Mouse (Mus musculus): ENCODE measurements at regions not wholly inside any gene's neighbourhood (a gene's known extent, or its start where the extent isn't known, plus 50 kb on each side); places are given as distances from the start of the nearest gene placed in this dataset.

- Histone ChIP-seq H3K4me2 (ENCODE audit: low read length) (no peak overlapping the region), H3K27me3 (replicated peaks; ENCODE audit: control insufficient read depth, insufficient read depth, low read length) (no peaks in the 10 kb centered on the region), H3K27ac (ENCODE audit: low read length) (no peak overlapping the region), H3K9ac (replicated peaks; ENCODE audit: low read depth, low read length) (no peak overlapping the region), H3K9me3 (ENCODE audit: control insufficient read depth, low read length) (peaks cover 4% of the 10 kb centered on the region; the same call in 1 of the 2 replicates), H3K4me1 (replicated peaks; ENCODE audit: control insufficient read depth, insufficient read depth, low read length) (peaks cover 8% of the 10 kb centered on the region), H3K4me3 (replicated peaks; ENCODE audit: low read length) (no peak overlapping the region), H3K36me3 (ENCODE audit: control insufficient read depth, insufficient read depth) (no peaks in the 10 kb centered on the region)
- ATAC-seq = no peak
- WGBS = 46% methylated on average over 2 of the region's 2 CpGs
Measured at GRCm38 (mm10) chr11:50547776-50548175, 54.1 kb upstream of the Adamts2 start.

- peak overlapping the region; percentile 68 for H3K27ac ChIP-seq (ENCODE audit: low read length)
- ATAC-seq = peak; percentile 65
- no peak overlapping the region for H3K9ac ChIP-seq (replicated peaks; ENCODE audit: low read depth, low read length)
Measured at GRCm38 (mm10) chr11:50546456-50547144, 55.3 kb upstream of the Adamts2 start.

DNA sequence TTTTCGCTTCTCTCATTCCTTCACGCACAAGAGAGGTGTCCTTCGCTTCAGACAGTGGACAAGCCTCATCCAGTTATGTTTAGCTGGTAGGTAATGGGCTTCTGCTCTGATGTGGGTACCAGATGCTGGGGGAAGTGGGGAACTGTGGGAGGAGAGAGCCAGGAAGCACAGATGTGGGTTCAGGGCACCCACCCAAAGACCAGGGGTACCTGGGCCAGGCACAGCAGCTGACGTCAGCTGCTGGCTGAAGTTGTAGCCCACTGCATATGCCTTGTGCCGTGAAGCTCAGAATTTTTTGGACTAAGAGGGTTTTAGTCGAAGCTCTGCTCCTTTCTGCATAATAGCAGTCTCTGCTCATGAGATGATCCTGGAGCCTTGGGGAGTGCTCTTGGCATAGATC, 56.5 kb upstream of the Adamts2 start:
- H3K36me3 ChIP-seq (ENCODE audit: control insufficient read depth, insufficient read depth) = no peaks in the 10 kb centered on the region
- H3K4me2 ChIP-seq (ENCODE audit: low read length) = no peak overlapping the region
- 77% methylated on average over 6 of the region's 6 CpGs for WGBS
- no peak for ATAC-seq
- no peaks in the 10 kb centered on the region for H3K9me3 ChIP-seq (ENCODE audit: control insufficient read depth, low read length)
- H3K4me1 ChIP-seq (replicated peaks; ENCODE audit: control insufficient read depth, insufficient read depth, low read length) = peaks cover 8% of the 10 kb centered on the region
- H3K9ac ChIP-seq (replicated peaks; ENCODE audit: low read depth, low read length) = no peak overlapping the region
- H3K4me3 ChIP-seq (replicated peaks; ENCODE audit: low read length) = no peak overlapping the region
- no peaks in the 10 kb centered on the region for H3K27me3 ChIP-seq (replicated peaks; ENCODE audit: control insufficient read depth, insufficient read depth, low read length)
- H3K27ac ChIP-seq (ENCODE audit: low read length) = no peak overlapping the region

More at GRCm38 (mm10) chr11:50546456-50547144, 55.3 kb upstream of the Adamts2 start:
- WGBS = 59% methylated on average over 11 of the region's 11 CpGs
- no peak overlapping the region for H3K4me3 ChIP-seq (replicated peaks; ENCODE audit: low read length)
- H3K4me2 ChIP-seq (ENCODE audit: low read length) = no peak overlapping the region
- no peaks in the 10 kb centered on the region for H3K9me3 ChIP-seq (ENCODE audit: control insufficient read depth, low read length)
- no peaks in the 10 kb centered on the region for H3K36me3 ChIP-seq (ENCODE audit: control insufficient read depth, insufficient read depth)
- H3K4me1 ChIP-seq (replicated peaks; ENCODE audit: control insufficient read depth, insufficient read depth, low read length) = peaks cover 8% of the 10 kb centered on the region
- no peaks in the 10 kb centered on the region for H3K27me3 ChIP-seq (replicated peaks; ENCODE audit: control insufficient read depth, insufficient read depth, low read length)

- Histone ChIP-seq H3K4me2 (ENCODE audit: low read length) (no peak overlapping the region), H3K9me3 (ENCODE audit: control insufficient read depth, low read length) (no peaks in the 10 kb centered on the region; the same call in 1 of the 2 replicates), H3K27me3 (replicated peaks; ENCODE audit: control insufficient read depth, insufficient read depth, low read length) (no peaks in the 10 kb centered on the region), H3K4me3 (replicated peaks; ENCODE audit: low read length) (no peak overlapping the region), H3K27ac (ENCODE audit: low read length) (no peak overlapping the region), H3K4me1 (replicated peaks; ENCODE audit: control insufficient read depth, insufficient read depth, low read length) (no peaks in the 10 kb centered on the region), H3K9ac (replicated peaks; ENCODE audit: low read depth, low read length) (no peak overlapping the region), H3K36me3 (ENCODE audit: control insufficient read depth, insufficient read depth) (no peaks in the 10 kb centered on the region)
- 65% methylated on average over 11 of the region's 11 CpGs for WGBS
- ATAC-seq = no peak
Measured at GRCm38 (mm10) chr11:50540136-50540535, 61.7 kb upstream of the Adamts2 start.

DNA sequence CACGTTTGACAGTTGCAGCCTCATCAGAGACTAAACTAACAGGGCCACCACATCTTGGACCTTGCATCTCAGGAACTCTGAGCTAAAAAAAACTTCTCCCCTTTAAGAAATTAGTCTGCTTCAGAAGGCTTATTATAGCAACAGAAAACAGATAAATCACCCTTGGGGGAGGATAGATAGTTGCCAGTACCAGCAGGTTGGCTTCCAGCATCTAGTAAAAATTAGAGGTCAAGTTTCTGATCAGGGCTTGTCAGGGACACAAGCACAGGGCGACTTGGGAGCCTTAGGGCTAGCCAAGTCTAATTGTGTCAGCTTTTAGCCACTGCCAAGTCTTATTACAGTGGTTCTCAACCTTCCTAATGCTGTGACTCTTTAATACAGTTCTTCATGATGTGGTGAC, 67.6 kb upstream of the Adamts2 start:
- Histone ChIP-seq H3K27ac (ENCODE audit: low read length) (no peak overlapping the region), H3K27me3 (replicated peaks; ENCODE audit: control insufficient read depth, insufficient read depth, low read length) (no peaks in the 10 kb centered on the region), H3K36me3 (ENCODE audit: control insufficient read depth, insufficient read depth) (no peaks in the 10 kb centered on the region), H3K9ac (replicated peaks; ENCODE audit: low read depth, low read length) (no peak overlapping the region), H3K4me3 (replicated peaks; ENCODE audit: low read length) (no peak overlapping the region), H3K4me1 (replicated peaks; ENCODE audit: control insufficient read depth, insufficient read depth, low read length) (no peaks in the 10 kb centered on the region), H3K9me3 (ENCODE audit: control insufficient read depth, low read length) (no peaks in the 10 kb centered on the region; the same call in 1 of the 2 replicates), H3K4me2 (ENCODE audit: low read length) (no peak overlapping the region)
- WGBS = 48% methylated on average over 2 of the region's 2 CpGs
- no peak for ATAC-seq

DNA sequence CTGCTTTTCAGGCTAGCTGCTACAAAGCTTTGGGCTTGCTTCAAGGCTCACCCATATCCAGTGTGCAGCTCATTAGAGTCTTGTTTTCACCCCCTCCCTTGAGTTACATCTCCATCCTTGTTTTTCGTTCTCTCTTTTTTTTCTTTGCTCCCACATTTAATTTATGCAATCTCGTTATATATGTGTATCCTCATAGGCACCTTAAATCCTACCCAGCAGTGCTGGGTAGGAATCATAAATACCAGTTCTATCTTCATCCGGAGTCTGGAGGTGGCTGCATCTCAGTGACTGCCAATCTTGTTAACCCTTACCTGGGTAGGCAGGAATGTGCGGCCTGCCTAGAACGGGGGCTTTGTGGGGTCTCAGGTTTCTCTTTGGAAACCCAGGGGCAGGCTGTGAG, 74.0 kb upstream of the Adamts2 start:
- WGBS = 52% methylated on average over 5 of the region's 5 CpGs
- Histone ChIP-seq H3K4me1 (replicated peaks; ENCODE audit: control insufficient read depth, insufficient read depth, low read length) (no peaks in the 10 kb centered on the region), H3K4me2 (ENCODE audit: low read length) (no peak overlapping the region), H3K4me3 (replicated peaks; ENCODE audit: low read length) (no peak overlapping the region), H3K9me3 (ENCODE audit: control insufficient read depth, low read length) (no peaks in the 10 kb centered on the region), H3K36me3 (ENCODE audit: control insufficient read depth, insufficient read depth) (no peaks in the 10 kb centered on the region), H3K27me3 (replicated peaks; ENCODE audit: control insufficient read depth, insufficient read depth, low read length) (no peaks in the 10 kb centered on the region), H3K9ac (replicated peaks; ENCODE audit: low read depth, low read length) (no peak overlapping the region), H3K27ac (ENCODE audit: low read length) (no peak overlapping the region)
- ATAC-seq = no peak

DNA sequence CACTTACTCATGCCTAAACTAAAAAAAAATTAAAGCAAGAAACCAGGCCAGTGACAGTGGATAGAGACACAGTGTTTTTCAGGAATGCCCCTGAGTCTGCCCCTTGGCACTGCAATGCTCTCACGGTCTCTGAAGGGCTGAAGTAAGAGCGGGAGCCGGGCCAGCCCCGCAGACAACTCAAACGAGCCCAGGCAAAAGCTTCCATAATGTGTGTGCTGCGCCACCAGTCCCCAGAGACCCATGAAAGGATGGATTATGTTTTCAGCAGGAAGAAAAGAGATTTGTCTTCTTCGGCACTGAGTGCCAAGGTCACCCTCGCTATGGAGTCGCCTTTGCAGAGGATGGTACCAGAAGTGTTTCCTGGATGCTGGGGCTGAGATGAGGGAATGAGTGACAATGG, 81.7 kb upstream of the Adamts2 start:
- no peak for ATAC-seq
- H3K9ac ChIP-seq (replicated peaks; ENCODE audit: low read depth, low read length) = no peak overlapping the region
- no peaks in the 10 kb centered on the region for H3K9me3 ChIP-seq (ENCODE audit: control insufficient read depth, low read length)
- WGBS = 73% methylated on average over 9 of the region's 9 CpGs
- no peaks in the 10 kb centered on the region for H3K4me1 ChIP-seq (replicated peaks; ENCODE audit: control insufficient read depth, insufficient read depth, low read length)
- no peaks in the 10 kb centered on the region for H3K36me3 ChIP-seq (ENCODE audit: control insufficient read depth, insufficient read depth)
- H3K27ac ChIP-seq (ENCODE audit: low read length) = no peak overlapping the region
- H3K4me2 ChIP-seq (ENCODE audit: low read length) = no peak overlapping the region
- H3K4me3 ChIP-seq (replicated peaks; ENCODE audit: low read length) = no peak overlapping the region
- no peaks in the 10 kb centered on the region for H3K27me3 ChIP-seq (replicated peaks; ENCODE audit: control insufficient read depth, insufficient read depth, low read length)

- peaks cover 8% of the 10 kb centered on the region; the same call in 1 of the 2 replicates for H3K4me1 ChIP-seq (replicated peaks; ENCODE audit: control insufficient read depth, insufficient read depth, low read length)
- H3K9ac ChIP-seq (replicated peaks; ENCODE audit: low read depth, low read length) = no peak overlapping the region
- H3K27me3 ChIP-seq (replicated peaks; ENCODE audit: control insufficient read depth, insufficient read depth, low read length) = no peaks in the 10 kb centered on the region
- H3K36me3 ChIP-seq (ENCODE audit: control insufficient read depth, insufficient read depth) = no peaks in the 10 kb centered on the region
- H3K27ac ChIP-seq (ENCODE audit: low read length) = no peak overlapping the region
- WGBS = 90% methylated on average over 5 of the region's 5 CpGs
- H3K4me2 ChIP-seq (ENCODE audit: low read length) = no peak overlapping the region
- H3K4me3 ChIP-seq (replicated peaks; ENCODE audit: low read length) = no peak overlapping the region
- no peak for ATAC-seq
- H3K9me3 ChIP-seq (ENCODE audit: control insufficient read depth, low read length) = 0 out of 2 replicates have a peak, but pooled peaks cover 4% of the 10 kb centered on the region
Measured at GRCm38 (mm10) chr11:50507882-50508281, 77.0 kb upstream of the Rufy1 start.

DNA sequence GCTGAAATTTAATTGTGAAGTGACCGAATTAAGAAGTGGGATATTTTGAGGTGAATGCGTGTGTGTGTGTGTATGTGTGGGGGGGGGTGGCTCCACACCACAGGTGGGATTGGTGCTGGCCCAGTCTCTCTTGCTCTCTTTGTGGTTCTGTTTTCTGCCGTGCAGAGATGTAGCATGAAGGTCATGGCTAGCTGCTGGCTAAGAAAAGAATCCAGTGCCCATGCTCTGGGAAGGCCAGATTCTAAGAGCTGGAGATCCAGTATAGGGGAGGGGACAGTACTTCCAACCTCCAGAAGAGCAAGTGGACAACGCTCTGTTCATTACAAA, 76.5 kb upstream of the Rufy1 start:
- Histone ChIP-seq H3K4me3 (replicated peaks; ENCODE audit: low read length) (no peak overlapping the region), H3K9ac (replicated peaks; ENCODE audit: low read depth, low read length) (no peak overlapping the region), H3K36me3 (ENCODE audit: control insufficient read depth, insufficient read depth) (no peaks in the 10 kb centered on the region), H3K4me2 (ENCODE audit: low read length) (no peak overlapping the region), H3K9me3 (ENCODE audit: control insufficient read depth, low read length) (0 out of 2 replicates have a peak, but pooled peaks cover 4% of the 10 kb centered on the region), H3K27me3 (replicated peaks; ENCODE audit: control insufficient read depth, insufficient read depth, low read length) (no peaks in the 10 kb centered on the region), H3K4me1 (replicated peaks; ENCODE audit: control insufficient read depth, insufficient read depth, low read length) (peaks cover 8% of the 10 kb centered on the region; the same call in 1 of the 2 replicates), H3K27ac (ENCODE audit: low read length) (no peak overlapping the region)
- ATAC-seq = no peak
- WGBS = 77% methylated on average over 4 of the region's 4 CpGs
